Mouse (Mus musculus): ENCODE results near the gene Kcnip4. TPM values are rescaled to one million over a fixed set of nuclear protein-coding genes. Genes with fewer than 3 reads are reported as not detected.
A peak's percentile ranks its signal among the peaks of the same experiment; 100 is the strongest.

Kcnip4 gene
- total RNA-seq, 2 experiments from 2014 or later, result 2.0 to 2.6 TPM

GRCm38 (mm10) chr5:48448888-48449287, 1075.8 kb downstream of the Kcnip4 start:
- no peak for DNase-seq (ENCODE audit: low spot score in 2 of 2)

- peak in 1 of 2 experiments; percentile 26 for DNase-seq (ENCODE audit: low spot score in 2 of 2)
Observed at GRCm38 (mm10) chr5:48430459-48430858, 1094.2 kb downstream of the Kcnip4 start.

GRCm38 (mm10) chr5:48421957-48422356, 1102.8 kb downstream of the Kcnip4 start:
- no peak for DNase-seq (ENCODE audit: low spot score in 2 of 2)

GRCm38 (mm10) chr5:48419741-48420140, 1105.0 kb downstream of the Kcnip4 start:
- DNase-seq (ENCODE audit: low spot score in 2 of 2), result no peak

- no peak for DNase-seq (ENCODE audit: low spot score in 2 of 2)
Observed at GRCm38 (mm10) chr5:48412261-48412660, 1112.4 kb downstream of the Kcnip4 start.

GRCm38 (mm10) chr5:48411462-48411861, 1113.2 kb downstream of the Kcnip4 start:
- DNase-seq (ENCODE audit: low spot score in 2 of 2), result no peak

GRCm38 (mm10) chr5:48410348-48410747, 1114.4 kb downstream of the Kcnip4 start:
- peak; percentile 18 to 24 for DNase-seq (ENCODE audit: low spot score in 2 of 2)

GRCm38 (mm10) chr5:48408276-48408675, 1116.4 kb downstream of the Kcnip4 start:
- DNase-seq (ENCODE audit: low spot score in 2 of 2), result no peak

- DNase-seq (ENCODE audit: low spot score in 2 of 2), result no peak
Observed at GRCm38 (mm10) chr5:48402497-48402896, 1122.2 kb downstream of the Kcnip4 start.

- peak; percentile 91 to 92 for DNase-seq (ENCODE audit: low spot score in 2 of 2)
Observed at GRCm38 (mm10) chr5:48371890-48372766, 1152.6 kb downstream of the Kcnip4 start.

GRCm38 (mm10) chr5:48349309-48349708, 1175.4 kb downstream of the Kcnip4 start:
- DNase-seq (ENCODE audit: low spot score in 2 of 2), result no peak

- DNase-seq (ENCODE audit: low spot score in 2 of 2), result no peak
Observed at GRCm38 (mm10) chr5:48345983-48346648, 1178.6 kb downstream of the Kcnip4 start.

- DNase-seq (ENCODE audit: low spot score in 2 of 2), result no peak
Observed at GRCm38 (mm10) chr5:48345095-48345982, 1179.4 kb downstream of the Kcnip4 start.

GRCm38 (mm10) chr5:48340808-48341433, 1183.8 kb downstream of the Kcnip4 start:
- no peak for DNase-seq (ENCODE audit: low spot score in 2 of 2)

Measured in adrenal gland, adult 18-20 months (tissue).